Mouse (Mus musculus) brain, embryonic 14.5 days (tissue): ENCODE data around the gene Tff1.

Source experiments
- CTCF ChIP-seq: fragments of 200-500 bp; IDR thresholded peaks from 2 replicates; pipeline ENCODE4 v1.5.1; 2012; ENCODE audit warnings: inconsistent platforms, mild to moderate bottlenecking, moderate library complexity, borderline replicate concordance; ENCODE audit not compliant: insufficient read depth, insufficient read length; ENCODE audit errors: extremely low read depth
- POLR2A ChIP-seq: fragments of 200-500 bp; IDR thresholded peaks from 2 replicates; pipeline ENCODE4 v1.6.1; 2012; ENCODE audit warnings: mild to moderate bottlenecking, inconsistent platforms, borderline replicate concordance; ENCODE audit not compliant: poor library complexity, insufficient read depth, insufficient read length, severe bottlenecking; ENCODE audit errors: extremely low read depth

DNA sequence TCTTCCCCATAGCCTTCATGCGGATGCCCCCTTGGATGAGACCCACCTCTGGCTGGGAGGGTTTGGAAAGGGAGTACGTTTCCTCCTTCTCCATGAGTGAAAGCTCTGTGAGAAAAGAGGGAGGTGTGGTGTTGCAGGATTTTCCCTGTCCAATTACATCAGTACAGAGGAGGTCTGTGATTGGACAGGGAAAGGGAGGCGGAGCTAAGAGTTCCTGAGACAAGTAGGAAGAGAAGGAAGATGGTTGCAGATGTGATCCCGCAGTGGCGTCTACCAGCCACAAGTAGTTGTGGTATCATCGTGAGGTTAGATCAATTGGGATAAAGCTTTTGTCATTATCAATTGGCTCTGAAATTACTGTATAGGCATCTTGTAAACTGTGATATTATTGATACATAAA, 7.2 kb downstream of the Tff1 start:
- TF ChIP-seq CTCF (no peak), POLR2A (no peak)
